Mouse (Mus musculus): ENCODE data around the gene Vps54.

GRCm38 (mm10) chr11:21308119-21308518 is 69.0 kb downstream of the Vps54 start:
- TF ChIP-seq POLR2A (IDR thresholded peaks at IDR 0.05; ENCODE audit: borderline replicate concordance, insufficient read depth, low read length) (no peak), CTCF (IDR thresholded peaks at IDR 0.05; ENCODE audit: borderline replicate concordance, insufficient read depth, low read depth, low read length) (peak; percentile 52)

All from cerebellum, adult 2 months (tissue).